Mouse (Mus musculus) liver, embryonic 14.5 days (tissue): ENCODE results near the gene Abca6.

Experiments used
- CTCF ChIP-seq: IDR thresholded peaks from 2 replicates; pipeline ENCODE4 v1.5.1; 2016; ENCODE audit warnings: antibody characterized with exemption, low read depth, control low read depth
- EP300 ChIP-seq: IDR thresholded peaks from 2 replicates; pipeline ENCODE4 v1.6.1; 2016; ENCODE audit warnings: antibody characterized with exemption, low read depth

GRCm38 (mm10) chr11:110267232-110267631, 15.7 kb upstream of the Abca6 start:
- TF ChIP-seq CTCF (no peak), EP300 (no peak)
